Mouse (Mus musculus) urinary bladder, adult 2 months (tissue): ENCODE results near the gene Tmem131. TPM values are rescaled to one million over a fixed set of nuclear protein-coding genes. Genes with fewer than 3 reads are reported as not detected.
A peak's percentile ranks its signal among the peaks of the same experiment; 100 is the strongest.

Source experiments
- DNase-seq: peaks from one replicate; pipeline ENCODE4 v3.0.0; 2022; ENCODE audit warnings: low spot score
- polyA plus RNA-seq: library from polyadenylated mRNA; depleted of rRNA; stranded (reverse); fragments of >200 nt; gene quantifications from 2 replicates; pipeline ENCODE4 v1.2.3, GENCODE M21; 2012

Tmem131 gene
- polyA plus RNA-seq, 1 experiment, result 15.0 TPM

DNA sequence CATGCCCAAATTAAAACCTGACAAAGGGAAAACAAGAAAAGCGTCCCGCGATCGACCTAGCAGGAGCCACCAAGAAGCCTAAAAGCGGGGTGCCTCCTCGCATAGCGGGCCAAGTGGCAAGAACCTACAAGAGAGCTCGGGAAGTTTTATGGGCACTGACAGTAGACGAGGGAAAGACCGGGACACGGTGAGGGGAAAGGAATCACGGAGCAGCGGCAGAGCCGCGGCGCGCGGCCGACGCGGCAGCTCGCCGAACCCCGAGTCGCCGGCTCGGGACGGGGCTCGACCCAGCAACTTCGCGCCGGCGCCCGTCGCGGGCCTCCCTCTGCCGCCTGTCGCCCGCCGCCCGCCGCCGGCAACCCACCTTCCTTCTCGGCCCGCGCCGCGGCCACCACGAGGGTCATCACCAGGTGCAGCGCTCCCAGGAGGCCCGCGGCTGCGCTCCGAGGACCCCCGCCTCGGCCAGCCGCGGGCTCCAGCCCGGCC is 4.6 kb downstream of the Tmem131 start:
- DNase-seq, result peak; percentile 46

DNA sequence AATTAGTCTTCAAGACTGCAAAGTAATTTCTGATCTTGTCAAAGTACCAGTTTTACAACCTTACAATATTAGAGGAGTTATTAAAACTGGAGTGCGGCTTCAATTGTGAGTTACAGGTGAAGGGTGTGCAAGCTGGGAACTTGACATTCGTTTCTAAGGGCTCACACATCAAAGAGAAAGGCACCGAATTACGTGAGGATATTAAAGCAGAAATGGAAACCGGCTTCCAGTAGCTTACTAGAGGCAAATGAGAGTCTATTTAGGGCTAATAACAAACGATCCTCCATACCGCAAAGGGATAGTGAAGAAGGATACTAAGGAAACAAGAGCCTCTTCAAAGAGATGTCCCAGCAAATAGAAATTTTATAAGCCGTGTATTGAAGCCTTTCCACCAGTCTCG is 5.1 kb downstream of the Tmem131 start:
- no peak for DNase-seq

DNA sequence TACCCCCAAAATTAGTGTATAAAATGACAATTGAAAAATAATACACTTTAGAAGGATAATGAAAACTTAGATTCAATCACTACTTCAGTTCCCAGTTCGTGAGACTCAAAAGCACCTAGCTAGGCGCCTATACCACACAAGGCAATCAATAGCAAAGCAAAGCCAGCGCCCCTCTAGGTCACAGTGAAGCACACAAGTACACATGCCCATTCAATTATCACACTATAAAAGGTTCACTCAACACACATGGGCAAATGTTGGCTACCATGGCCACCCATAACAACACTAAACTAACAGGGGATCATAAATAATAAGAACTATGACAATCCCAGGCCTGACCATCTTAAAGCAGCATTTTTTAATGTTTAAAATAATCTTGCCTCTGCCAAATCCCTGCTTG is 5.8 kb downstream of the Tmem131 start:
- no peak for DNase-seq

DNA sequence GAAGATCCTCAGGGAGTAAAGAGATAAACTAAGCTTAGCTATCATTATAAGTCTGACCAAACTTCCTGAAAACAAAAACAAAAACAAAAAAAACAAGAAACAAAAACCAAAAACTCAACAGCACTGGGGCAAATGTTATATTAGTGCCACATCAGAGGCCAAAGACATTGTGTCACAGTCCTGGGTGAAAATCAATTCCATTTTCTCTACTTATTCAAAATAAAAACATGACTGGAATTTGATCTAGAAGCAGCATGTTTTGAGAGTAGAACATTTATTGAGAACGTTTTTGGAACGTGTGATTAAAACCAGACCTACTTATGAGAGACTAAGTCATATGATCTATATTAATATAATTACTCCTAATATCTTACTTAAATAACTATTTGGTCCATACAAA is 6.5 kb downstream of the Tmem131 start:
- no peak for DNase-seq

DNA sequence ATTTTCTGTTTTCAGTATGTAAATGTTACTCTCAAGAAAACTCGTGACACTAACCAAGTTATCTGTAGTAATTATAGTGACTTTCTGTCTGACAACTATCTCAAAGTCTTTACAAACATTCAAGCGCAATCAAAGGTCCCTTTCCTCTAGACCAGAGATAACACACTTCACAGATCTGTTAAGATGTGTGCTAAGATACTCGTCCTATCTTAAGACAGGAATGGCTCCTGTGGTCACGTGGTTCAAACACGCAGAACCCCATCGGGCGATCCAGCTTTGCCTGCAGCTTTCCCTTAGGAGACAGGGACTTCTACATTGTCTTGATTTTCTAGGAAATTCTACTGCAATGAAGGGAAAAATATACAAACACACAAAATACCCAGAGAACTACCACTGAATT is 6.9 kb downstream of the Tmem131 start:
- DNase-seq, result no peak

DNA sequence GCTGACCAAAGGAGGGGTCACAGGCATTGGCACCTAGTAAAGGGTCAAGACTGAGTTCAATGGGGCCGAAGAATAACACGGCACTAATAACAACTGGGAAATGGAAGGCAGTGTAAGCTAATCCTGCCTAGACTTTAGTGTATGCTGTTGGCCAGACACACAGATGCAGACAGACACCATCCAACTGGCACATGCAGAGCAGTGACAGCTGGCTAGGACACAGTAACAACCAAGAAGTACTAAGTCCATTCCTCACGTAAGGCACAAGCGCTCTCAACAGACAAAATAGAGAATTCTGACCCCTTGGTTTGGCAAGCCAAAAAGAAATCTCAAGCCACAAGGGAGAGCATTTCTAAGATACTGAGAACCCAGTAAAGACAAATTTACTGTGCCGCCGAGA is 8.7 kb downstream of the Tmem131 start:
- DNase-seq, result no peak

DNA sequence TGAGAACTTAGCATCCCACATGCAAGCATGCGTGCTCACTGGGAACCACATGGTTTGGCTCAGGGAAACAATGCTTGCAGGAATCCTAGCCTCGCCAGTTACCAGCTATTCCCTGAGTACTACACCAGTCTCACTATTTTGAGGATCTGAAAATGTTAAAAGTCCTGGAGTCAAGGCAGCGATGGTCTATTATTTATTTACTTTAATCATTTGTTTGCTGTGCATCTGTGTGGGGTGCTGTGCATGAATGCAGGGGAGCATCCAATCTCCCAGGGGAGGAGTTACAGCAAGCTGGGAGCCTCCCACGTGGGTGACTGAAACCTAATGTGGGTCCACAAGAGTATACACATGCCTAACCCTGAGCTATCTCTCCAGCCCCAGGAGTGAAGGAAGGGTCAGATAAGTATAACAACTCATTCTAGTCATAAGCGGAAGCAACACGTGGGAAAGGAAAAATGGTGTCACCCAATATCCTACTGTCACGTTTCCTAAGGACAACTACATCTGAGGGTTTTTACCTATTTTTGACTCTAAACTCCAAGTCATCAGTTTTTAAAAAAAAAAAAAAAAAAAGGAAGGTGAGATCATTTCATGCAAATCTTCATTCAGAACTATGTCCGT is 9.4 kb downstream of the Tmem131 start:
- DNase-seq, result no peak

DNA sequence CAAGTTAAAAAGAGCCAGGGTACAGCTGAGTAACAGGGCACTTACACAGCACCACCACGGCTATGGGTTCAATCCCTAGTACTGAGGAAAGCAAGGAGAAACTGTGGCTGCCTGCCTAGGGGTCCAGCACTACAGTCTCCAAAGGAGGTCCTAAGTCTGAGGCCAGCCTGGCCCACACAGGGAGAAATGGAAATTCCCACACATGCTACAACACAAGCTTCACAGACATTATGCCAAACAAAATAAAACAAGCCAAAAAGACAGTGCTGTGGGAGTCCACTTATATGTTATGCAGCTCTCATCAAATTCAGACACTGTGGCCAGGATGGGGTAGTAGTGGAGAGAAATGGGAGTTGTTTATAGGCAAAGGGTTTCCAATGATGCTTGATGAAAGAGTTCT is 11.2 kb downstream of the Tmem131 start:
- no peak for DNase-seq

DNA sequence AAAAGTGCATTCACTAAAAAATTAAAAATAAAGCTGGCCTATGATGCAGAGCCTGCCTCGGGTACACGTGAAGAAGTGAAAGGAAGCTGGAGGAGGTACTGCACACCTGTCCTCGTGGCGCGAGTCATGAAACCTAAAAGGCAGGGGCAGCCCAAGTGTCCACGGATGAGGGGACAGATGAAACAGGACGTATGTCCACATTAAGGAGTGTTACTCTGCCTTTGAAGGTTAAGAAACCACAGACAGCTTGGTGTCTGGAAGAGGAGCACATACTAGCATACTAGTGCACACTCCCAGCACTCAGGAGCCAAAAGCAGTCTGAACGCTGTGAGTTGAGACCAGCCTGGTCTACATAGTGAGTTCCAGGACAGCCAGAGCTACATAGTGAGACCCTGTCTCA is 12.6 kb downstream of the Tmem131 start:
- no peak for DNase-seq

DNA sequence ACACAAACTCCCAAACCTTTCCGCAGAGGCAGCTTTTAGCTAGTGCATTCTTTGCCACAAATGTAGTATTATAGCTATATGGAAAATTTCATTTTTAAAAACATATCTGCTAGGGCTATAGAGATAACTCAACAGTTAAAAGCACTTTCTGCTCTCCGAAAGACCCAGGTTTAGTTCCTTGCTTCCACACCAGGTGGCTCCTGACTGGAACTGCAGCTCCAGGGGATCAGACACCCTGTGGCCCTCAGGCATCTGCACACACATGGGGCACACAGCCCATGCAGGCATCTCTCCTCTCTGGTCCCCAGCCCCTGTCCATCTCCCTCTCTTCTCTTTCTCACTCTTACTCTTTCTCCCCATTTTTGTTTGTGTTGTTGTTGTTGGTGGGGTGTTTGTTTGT is 13.5 kb downstream of the Tmem131 start:
- no peak for DNase-seq

DNA sequence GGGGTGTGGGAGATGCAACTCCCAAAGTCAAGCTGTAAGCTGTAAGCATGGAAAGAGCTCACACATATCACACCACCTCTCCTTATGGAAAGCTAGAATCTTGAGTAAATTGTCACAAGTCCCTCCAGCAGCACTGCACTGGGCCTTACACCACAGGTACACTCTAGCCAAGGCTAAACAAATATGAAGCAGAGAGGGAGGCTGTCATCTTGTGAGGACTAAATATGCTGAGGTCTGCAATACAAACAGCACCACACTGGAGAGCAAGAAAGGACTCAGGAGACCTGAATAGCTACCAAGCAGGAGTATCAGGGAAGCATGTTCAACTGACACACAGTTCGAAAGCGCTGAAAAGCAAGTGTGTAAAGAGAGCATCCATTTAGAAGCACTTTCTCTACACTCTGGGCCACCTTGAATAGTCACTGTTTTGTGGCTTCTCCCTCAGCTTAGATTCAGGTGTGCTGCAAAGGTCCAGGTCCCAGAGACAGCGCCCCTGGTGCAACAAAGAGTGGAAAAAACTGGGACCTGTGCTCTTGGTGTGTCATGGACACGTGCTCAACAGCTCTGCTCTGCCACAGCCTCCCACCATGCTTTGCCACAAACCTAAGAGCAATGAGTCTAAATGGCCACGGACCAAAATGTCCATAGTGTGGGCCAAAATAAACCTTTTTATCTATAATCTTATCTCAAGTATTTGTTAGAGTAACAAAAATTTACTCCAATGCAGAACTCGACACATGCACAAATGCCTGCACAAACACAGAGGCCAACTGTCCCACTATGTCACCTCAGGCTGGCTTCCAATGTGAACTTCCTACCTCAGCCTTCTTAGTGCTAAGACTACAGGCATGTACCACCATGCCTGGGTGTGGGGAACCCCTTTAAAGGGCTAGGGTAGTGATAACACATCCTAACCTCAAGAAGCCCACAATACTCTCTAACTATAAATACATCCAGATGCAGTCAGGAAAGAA is 14.8 kb downstream of the Tmem131 start:
- no peak for DNase-seq

DNA sequence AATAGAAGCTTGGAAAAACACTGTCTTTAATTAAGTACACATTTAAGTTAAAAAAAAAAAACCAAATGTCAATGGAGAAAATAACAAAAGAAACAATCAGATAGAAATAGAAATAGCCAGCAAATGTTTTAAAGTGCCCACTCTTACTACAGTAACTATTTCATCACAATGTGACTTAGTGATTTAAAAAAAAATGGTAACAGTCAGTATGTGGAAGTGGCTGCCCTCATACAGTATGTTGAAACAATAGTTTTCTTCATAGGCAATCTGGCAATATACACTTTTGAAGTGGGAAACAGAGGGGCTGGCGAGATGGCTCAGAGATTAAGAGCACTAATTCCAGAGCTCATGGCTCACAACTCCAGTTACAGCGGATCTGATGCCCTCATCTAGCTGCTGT is 15.9 kb downstream of the Tmem131 start:
- no peak for DNase-seq

DNA sequence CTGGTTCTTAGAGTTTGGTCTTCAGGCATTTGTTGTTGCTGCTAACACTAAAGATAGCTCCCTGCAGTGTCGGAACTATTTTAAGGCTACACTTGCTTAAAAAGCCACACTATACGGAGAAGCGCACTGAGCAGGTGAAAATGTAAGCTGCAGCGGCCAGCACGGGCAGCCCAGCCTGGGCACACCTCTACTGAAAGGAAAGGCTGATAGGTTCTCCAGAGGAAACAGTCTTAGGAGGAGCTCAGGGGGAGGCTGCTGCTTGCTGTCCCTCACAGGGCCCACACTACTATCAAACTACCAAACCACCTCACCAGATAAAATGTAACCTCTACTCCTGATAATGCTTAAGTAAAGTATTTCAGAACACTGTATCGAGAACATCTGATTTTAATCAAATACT is 16.7 kb downstream of the Tmem131 start:
- no peak for DNase-seq

DNA sequence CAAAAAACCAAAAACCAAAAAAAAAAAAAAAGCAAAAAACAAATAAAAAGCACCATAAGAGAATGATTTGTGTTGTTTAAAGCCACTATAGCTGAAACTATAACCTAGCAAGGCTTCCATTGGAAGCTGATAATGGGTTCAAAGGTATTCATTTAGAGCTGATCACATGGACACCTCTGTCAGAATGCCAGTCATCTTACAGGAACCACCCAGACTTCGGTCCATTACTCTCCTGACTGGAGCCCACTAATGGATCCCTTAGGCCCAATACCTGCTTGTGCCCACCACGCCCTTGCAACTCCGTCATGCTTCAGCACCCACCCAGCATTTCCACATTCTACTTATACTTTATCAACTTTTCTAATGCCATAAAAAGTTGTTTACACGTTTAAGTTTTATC is 17.2 kb downstream of the Tmem131 start:
- DNase-seq, result no peak

DNA sequence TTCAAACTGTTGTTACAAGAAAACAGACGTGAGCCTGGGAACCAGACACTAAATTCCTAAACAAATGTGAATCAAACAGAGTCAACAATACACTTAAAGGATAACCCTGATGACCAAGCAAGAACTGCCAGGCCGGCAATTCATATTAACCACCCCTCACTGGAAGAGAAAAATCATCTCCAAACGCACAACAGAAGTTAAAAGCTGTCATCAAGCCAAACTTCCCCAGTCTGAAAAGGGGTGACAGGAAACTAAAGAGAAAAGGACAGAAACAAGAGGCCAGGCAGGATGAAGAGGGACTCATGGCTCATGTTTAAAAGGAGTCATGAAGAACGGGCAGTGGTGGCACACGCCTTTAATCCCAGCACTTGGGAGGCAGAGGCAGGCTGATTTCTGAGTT is 17.7 kb downstream of the Tmem131 start:
- DNase-seq, result no peak

DNA sequence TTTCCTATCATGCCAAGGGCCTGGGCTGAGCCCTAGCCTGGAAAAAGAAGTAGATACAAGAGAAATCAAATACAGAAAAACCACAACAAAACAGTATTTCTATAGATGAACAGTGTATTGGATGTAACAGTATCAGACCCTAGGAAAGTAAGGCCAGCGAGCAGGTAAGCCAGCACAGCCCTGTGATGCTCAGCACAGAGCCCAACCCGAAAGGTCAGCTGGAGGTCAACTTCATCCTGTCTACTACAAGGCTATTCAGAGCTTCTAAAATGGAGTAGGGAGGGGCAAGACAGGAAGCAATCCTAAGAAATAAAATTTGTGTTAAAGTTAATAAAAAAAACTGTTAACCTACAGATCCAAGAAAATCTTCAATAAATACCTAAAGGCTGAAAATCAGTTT is 18.6 kb downstream of the Tmem131 start:
- DNase-seq, result no peak

DNA sequence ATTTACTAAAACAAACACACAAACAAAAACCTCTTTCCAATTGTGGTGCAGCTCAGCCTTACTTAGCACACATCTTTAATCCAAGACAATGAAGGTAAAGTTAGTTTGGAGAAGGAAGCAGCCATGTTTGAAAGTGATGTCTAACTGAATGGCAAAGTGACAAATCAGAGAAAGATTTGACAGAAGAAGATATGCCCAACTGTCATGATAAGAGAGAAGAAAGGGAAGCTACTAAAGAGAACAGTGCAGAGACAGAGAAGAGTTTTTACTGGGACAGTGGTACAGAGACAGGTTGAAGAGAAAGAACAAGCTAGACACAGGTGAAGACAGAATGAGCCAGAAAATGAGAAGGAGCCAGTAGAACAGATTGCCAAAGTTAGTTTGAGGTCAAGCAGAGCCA is 19.6 kb downstream of the Tmem131 start:
- no peak for DNase-seq

DNA sequence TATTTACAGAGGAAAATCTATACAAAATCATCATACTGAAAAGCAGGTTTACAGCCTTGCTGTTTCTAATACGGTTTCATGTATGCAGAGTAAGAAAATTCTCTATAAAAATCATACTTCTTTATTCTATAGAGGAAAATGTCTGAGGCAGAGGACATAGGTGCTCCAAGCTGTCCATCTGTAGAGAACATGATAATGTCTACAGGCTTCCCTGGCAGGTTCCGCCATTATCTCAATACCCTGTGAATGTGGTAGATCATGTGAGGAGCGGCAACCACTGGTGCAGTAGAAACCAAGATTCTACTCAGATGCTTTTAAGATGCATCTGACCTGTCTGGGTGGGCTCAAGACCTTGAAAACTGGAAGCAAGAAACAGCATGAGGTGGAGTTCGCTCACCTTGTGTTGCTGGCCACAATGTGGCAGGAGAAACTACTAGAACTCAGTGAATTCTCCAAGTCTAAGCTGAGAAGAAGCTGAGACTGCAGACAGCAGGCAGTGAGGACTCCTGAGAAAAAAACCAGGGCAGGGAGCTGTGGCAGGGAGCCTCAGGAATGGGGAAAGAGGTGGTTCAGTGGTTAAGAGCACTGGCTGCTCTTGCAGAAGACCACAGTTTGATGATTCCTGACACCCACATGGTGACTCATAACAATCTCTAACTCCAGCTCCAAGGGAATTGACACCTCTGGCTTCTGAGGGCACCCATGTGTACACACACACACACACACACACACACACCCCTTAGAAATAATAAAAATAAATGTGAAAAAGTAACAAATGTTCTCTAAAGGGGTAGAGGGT is 20.6 kb downstream of the Tmem131 start:
- DNase-seq, result no peak

DNA sequence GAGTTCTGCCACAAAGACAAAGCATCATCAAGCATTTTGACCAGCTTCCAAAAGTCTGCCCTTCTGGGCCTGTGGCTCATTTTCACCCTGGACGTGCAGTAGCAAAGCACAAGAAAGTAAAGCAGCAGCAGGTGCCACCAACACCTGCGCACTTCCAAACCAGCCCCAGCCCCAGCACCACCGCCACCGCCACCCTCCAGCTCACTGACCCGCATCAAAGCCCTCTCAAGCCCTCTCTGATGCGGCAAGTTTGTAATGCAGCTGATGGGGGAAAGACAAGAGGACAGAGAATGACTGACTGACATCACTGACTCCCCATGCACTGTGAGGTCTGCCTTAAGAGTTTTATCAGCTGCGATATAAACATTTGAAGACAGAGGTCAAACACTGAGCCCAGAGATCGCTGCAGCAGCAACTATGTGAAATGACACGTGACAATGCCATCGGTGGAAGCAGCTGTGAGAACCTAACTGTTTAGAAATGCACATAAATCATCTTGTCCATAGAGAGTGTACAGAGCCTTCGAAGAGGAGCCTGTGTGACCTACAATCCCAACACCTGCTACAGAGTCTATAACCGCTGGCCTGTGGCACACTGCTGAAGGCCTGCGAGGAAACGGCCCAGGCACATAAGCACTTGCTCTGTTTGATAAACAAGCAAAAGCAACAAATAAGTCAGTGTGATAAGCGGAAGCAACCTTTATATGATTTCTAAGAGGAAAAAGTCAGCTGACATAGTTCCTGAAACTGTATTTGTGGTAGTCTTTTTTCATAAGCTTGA is 21.7 kb downstream of the Tmem131 start:
- DNase-seq, result no peak

DNA sequence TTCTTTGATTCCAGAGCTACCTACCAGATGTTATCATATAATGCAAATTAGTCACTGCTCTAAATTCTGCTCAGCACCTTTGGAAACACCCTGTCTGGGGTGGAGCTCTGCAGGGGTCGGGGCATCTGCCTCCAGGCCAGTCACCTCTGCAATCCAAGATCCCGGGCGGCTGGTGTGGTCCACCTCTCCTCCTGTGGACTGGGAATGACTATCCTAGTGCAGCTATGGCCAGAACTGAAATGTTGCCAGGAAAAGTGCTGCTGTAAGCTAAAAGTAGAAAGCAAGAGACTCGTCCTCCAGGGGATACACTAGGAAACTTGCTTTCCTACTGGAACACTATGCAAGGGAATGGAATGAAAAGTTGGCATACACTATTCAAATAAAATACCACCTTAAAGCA is 22.7 kb downstream of the Tmem131 start:
- DNase-seq, result no peak

DNA sequence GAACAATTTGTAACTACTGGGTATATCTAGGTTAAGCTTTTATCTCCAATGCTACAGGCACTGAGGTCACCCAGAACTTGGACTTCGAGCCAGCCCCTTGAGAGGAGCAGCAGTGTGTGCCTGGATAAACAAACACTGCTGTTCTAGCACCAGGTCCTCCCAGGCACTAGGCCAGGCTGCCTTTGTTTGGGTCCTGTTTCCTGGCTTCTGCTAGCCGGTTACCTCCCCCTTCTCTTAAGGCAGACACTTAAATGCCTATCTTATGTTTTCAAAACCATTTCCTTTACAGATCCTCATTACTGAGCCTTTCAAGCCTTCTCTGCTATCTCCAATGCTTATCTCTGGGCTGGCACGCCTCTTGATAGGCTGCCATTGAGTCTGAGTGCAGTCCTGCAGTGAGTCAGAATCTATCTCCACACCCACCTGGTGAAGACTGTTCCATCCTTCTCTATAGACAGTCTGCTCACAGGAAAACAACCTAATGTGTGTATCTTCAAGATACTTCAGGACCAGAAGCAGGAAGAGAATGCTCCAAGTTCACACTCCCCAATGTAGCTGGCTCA is 23.2 kb downstream of the Tmem131 start:
- DNase-seq, result no peak
